Mouse (Mus musculus) adrenal gland (tissue): ENCODE data around the gene Rad23a.

ENCODE experiments used
- intact Hi-C: fragments of 180-260 bp; cut with DNase I; formaldehyde crosslinking; loops from one replicate; pipeline ENCODE4 v1.15.1; 2025
- long read RNA-seq, 2 experiments: library from polyadenylated mRNA; unstranded; transcript quantifications; one replicate each; pipeline ENCODE4 v2.0.0; 2020; ENCODE audit warnings: borderline replicate concordance in 1 of 2; ENCODE audit not compliant: insufficient replicate concordance in 1 of 2

Gene Rad23a
- long read RNA-seq, experiment 1, transcript Rad23a-201 (9 exons, 2,074 nt) = major isoform, 26 of 53 reads
- long read RNA-seq, experiment 1, transcript Rad23a-202 (9 exons, 1,842 nt) = minor isoform, 16 of 53 reads
- long read RNA-seq, experiment 1, partial matches to known transcripts = 3 of 53 reads
- long read RNA-seq, experiment 1, other reads (novel, unspliced or antisense) = 8 of 53 reads
- long read RNA-seq, experiment 2, transcript Rad23a-202 (9 exons, 1,842 nt) = major isoform, 21 of 56 reads
- long read RNA-seq, experiment 2, transcript Rad23a-201 (9 exons, 2,074 nt) = major isoform, 21 of 56 reads
- long read RNA-seq, experiment 2, partial matches to known transcripts = 4 of 56 reads
- long read RNA-seq, experiment 2, other reads (novel, unspliced or antisense) = 10 of 56 reads

DNA sequence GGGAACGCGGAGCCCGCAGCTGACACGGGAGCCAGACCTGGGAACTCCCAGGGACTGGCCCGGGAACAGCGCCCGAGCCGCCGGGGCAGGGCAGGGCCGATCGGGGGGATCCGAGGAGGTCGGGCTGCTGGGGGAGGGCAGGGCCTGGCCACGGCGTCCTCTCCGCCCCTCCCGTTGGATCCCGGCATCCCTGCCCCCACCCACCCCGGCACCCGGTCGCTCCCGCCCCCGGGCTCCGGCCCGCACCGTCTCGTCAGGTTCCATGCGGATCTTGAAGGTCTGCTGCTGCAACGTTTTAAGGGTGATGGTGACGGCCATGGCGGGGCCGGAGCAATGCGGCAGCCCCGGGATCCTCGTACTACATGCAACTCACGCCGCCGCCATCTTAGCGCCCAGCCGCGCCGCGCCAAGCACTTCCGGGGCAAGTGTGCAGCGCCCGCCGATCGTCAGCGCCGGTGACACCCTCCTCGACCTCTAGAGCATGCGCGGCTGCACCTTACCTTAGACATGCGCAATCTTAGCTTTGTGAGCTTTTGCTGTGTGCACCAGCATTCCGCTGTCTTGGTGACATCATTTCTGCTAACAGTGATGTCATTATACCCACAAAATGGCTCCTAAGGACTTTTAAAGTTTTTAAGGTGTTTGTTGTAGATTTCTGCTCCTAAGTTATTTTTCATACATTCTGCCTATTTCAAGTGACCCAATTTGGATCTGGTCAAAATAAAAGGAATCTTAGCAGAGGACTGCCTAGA, at the start of gene Rad23a:
TSS of gene Rad23a (minus strand) at position 418 of the 752 bp plus-strand sequence.
- intact Hi-C loops = no loop called here

DNA sequence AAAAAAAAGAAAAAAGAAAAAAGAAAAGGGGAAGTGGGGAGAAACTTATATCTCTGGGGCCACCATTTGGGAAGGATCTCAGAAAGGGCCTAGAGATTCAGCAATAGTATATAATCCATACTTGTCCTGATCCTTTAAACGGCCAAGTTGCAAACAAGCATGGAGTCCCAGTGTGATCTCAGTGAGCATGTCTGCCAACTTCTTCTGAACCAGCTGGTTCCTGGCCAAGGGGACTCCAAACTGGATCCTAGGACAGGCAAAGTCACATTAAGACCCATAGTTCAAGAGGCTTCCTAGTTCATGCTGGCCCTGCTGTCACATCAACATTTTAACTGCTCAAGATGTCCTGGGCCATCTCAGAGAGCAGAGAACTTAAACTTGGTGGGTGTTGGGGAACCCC, 48.7 kb upstream of the Rad23a start:
- intact Hi-C loops = no loop called here

GRCm38 (mm10) chr8:84888280-84888679, 47.8 kb upstream of the Rad23a start:
- intact Hi-C loops = no loop called here

GRCm38 (mm10) chr8:84884728-84885127, 44.3 kb upstream of the Rad23a start:
- intact Hi-C loops = no loop called here

DNA sequence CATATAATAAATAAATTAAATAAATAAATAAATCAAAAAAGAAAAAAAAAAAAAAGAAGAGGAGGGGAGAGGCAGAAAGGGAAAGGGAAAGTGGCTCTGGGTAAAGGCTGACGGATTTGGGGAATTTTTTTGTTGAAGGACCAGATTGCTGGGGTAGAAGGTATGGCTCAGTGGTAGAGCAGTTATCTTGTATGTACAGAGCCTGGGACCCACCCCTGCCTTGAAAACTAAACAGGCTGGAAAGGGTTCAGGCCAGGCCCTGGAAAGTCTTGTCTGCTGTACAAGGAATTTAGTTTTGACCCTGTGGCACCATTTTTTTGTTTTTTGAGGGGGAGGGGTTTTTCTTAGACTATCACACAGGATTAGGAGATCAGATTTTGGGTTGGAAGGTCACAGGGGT, 38.5 kb upstream of the Rad23a start:
- intact Hi-C loops = no loop called here

GRCm38 (mm10) chr8:84877297-84878035, 37.0 kb upstream of the Rad23a start:
- intact Hi-C loops = no loop called here

DNA sequence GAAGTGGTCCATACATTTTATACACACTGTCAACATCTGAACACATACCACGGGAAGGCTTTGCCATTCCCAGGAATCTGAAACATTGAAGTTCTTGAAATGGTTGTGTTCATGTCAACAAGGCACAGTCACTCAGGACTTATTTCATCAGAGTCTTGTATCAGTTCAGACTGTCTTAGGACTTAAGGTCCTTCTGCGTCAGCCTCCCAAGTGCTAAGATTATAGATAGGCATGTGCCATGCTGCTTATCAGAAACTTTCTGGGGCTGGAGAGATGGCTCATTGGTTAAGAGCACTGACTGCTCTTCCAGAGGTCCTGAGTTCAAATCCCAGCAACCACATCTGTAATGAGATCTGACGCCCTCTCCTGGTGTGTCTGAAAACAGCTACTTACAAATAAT, 33.9 kb upstream of the Rad23a start:
- intact Hi-C loops = no loop called here

DNA sequence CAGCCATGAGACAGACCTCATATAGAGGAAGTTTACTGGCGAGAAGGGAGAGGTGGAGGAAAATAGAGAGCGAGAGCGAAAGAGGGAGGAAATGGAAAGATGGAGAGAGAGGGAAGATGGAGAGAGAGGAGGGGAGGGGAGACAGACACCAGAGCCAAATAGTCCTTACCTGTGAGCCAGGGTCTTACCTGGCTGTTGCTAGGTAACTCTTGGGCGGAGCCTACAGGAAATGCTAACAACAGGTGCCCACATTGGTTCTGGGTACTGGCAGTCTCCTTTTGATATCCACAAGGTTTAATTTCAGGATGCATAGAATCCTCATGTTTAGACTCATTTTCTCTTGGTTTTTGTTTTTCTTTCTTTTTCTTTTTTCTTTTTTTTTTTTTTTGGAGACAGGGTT, 32.6 kb upstream of the Rad23a start:
- intact Hi-C loops = no loop called here

DNA sequence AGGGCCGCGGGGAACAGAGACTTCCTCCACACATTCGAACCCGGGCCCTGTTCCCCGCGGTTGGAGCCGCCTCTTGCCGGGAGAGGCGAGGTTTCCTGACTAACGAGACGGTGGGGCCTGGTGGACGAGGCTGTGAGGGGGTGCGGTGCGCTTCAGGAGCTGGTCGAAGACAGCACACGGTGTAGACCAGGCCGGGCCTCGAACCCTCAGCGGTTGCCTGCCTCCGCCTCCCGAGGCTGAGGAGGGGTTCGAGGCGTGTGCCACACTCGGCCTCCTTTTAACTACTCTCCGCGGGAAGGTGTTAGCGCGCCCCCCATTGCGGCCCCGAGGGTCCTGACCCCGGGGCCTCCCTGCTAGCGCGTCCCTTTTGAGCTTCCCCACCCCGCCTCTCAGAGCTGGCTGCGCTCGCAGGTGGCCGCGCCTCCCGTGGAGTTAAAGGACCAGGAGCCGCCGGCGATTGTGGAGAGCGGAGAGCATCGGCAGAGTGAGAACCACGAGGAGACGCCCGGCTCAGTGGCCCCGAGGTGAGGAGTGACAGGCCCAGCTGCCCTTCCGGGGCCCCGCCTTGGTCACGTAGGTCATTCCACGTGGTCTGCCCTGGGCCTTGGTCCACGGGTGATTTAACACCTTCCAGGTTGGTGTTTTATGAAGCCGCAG, 32.0 kb upstream of the Rad23a start:
- intact Hi-C loops = no loop called here

DNA sequence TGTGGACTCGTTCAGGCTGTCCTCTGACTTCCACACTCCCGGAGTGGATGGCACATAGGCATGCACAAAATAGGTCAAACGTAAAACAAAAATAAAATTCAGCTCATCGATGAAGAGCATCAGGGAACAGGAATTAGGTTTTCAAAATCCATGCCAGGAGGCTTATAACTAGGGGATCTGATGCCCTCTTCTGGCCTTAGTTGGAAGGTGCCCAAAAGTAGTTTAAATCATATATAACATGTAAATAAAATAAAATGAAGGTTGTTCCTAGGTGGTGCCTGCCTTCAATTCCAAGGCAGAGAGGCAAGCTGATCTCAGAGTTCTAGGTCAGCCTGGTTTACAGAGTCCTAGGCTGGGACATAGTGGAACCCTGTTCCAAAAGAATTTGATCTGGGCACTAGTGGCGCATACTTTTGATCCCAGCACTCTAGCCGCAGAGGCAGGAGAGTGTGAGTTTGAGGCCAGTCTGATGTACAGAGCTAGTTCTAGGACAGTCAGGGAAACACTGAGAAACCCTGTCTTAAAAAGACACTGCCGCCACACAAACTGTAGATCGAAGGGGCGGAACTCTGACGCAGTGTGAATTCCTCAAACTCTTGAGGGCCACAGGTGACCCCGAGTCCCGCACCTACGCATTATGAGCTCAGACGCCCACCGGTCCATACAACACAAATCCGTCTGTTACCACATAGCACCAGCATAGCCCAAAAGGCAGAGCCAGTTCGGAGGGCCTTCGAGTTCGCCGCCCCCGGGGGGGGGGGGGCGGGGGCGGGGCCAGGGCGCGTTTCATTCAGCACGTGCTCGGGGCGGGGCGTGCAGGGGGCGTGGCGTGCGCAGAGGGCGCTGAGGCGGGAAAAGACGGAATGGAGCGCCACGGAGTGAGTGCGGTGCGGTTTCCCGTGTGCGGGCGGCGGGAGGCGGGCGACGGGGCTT, 31.2 kb upstream of the Rad23a start, which contains the start of gene Syce2:
TSS of gene Syce2 (plus strand) at position 736 of the 933 bp plus-strand sequence.
- intact Hi-C loops = no loop called here

DNA sequence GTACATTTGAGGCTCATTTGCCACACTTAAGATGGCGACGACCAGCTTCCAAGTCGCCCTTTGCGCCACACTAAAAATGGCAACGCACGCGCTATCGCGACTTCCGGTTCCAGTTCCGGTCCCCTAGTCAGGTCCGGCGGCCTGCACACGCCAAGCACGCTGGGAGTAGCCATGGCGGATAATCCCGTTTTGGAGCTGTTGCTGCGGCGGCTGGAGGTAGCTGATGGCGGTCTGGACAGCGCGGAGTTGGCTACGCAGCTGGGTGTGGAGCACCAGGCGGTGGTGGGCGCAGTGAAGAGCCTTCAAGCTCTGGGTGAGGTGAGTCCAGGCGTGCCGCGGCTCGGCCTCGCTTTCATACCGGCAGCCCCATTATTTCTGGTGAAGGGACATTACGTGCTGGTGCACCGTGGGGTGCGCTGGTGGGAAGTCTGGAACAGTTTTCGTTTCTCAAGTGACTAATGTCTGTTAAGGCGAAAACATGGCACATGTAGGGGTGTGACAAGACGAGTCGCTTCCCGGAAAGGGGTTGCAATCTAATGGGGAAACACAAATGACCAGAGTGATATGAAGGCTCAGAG, 16.5 kb upstream of the Rad23a start, which contains the start of gene Farsa:
TSS of gene Farsa (plus strand) at position 126 of the 578 bp plus-strand sequence.
- intact Hi-C loops = no loop called here

DNA sequence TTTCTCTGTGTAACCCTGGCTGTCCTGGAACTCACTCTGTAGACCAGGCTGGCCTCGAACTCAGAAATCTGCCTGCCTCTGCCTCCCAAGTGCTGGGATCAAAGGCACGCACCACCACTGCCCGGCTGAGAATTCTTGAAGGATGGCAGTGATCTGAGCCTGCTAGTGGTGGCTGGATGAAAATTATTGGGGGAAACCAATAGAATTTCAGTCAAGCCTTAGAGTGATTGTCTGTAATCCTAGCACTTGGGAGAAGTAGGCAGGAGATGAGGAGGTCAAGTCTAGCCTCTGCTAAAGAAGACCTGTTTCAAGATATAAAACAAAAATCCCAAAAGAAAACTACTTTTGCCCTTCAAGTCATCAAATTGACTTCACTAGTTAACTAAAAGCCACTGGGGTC, 16.0 kb upstream of the Rad23a start:
- intact Hi-C loops = no loop called here

- intact Hi-C loops = no loop called here
Measured at GRCm38 (mm10) chr8:84847684-84848435, 7.4 kb upstream of the Rad23a start.

- intact Hi-C loops = no loop called here
Measured at GRCm38 (mm10) chr8:84846722-84847572, 6.5 kb upstream of the Rad23a start, which contains the start of gene Calr. TSS of gene Calr (minus strand) at chr8:84846934.

- intact Hi-C loops = no loop called here
Measured at GRCm38 (mm10) chr8:84846094-84846721, 5.7 kb upstream of the Rad23a start.

- intact Hi-C loops = no loop called here
Measured at GRCm38 (mm10) chr8:84845355-84846093, 5.1 kb upstream of the Rad23a start.
